In genomic region chr4:134684637-134685338, GRCm38 (mm10) we compare ENCODE assay signal across 10 mouse cellular contexts. TPM values are rescaled to one million over a fixed set of nuclear protein-coding genes. Genes with fewer than 3 reads are reported as not detected.
A peak's percentile ranks its signal among the peaks of the same experiment; 100 is the strongest.
DNase-seq lines count a peak whose midpoint lies in the region; ATAC-seq and TF ChIP-seq lines count a peak whose summit lies in the region.
"Had no signal": no experiment of that assay in that cellular context is flagged by ENCODE, and none has a peak within 500 bp of the region (broad histone marks: within the 10 kb centered on the region; RNA-seq: fewer than 3 reads in every experiment).

No protein-coding gene starts in this region.

- no peak for ATAC-seq in embryonic facial prominence, embryonic 12.5 days (ENCODE audit: insufficient number of reproducible peaks, insufficient read depth, low FRiP score, low TSS enrichment)
- ATAC-seq in liver, embryonic 14.5 days (ENCODE audit: insufficient read depth) = no peak

- peak; percentile 64 for TF ChIP-seq CTCF in liver, embryonic 14.5 days (IDR thresholded peaks at IDR 0.05; ENCODE audit: low read depth)

- H3K9ac ChIP-seq in embryonic facial prominence, embryonic 12.5 days = no peak overlapping the region
- no peak overlapping the region for H3K9ac ChIP-seq in liver, embryonic 14.5 days (replicated peaks)

- no peak for DNase-seq in embryonic facial prominence, embryonic 10.5 days (ENCODE audit: low spot score)
- DNase-seq in liver, embryonic 14.5 days (ENCODE audit: low read depth in 3 of 3, low spot score in 3 of 3) = no peak
- DNase-seq in liver (no peak), ES-CJ7 (ENCODE audit: low read depth, low spot score) (peak; percentile 41)
- peak; percentile 40 for DNase-seq in naive thymus-derived CD4-positive, alpha-beta T cell, adult 2 months (ENCODE audit: low read depth)
- DNase-seq in spleen, adult 12 weeks (ENCODE audit: low spot score) = no peak
- no peak for DNase-seq in layer of hippocampus, postnatal 25 days (ENCODE audit: extremely low spot score in 1 of 2, low spot score in 1 of 2)
- DNase-seq: adrenal gland, adult 8-10 months; kidney, postnatal 14 days had no signal

- peaks cover 29% of the 10 kb centered on the region for H3K4me1 ChIP-seq in embryonic facial prominence, embryonic 12.5 days
- H3K4me1 ChIP-seq in embryonic facial prominence, embryonic 10.5 days = peaks cover 29% of the 10 kb centered on the region
- peaks cover 0 to 10% of the 10 kb centered on the region in 2 experiments; a peak in 2 of 4 replicates for H3K4me1 ChIP-seq in liver, embryonic 14.5 days (replicated peaks; ENCODE audit: control insufficient read depth in 2 of 2, insufficient read depth in 2 of 2, low read length in 1 of 2)

- TF ChIP-seq EP300 in liver, embryonic 14.5 days (IDR thresholded peaks at IDR 0.05; ENCODE audit: low read depth) = no peak

- H3K36me3 ChIP-seq in embryonic facial prominence, embryonic 12.5 days = no peaks in the 10 kb centered on the region
- peaks cover 5% of the 10 kb centered on the region; the same call in 1 of the 2 replicates for H3K36me3 ChIP-seq in embryonic facial prominence, embryonic 10.5 days (replicated peaks)
- no peaks in the 10 kb centered on the region for H3K36me3 ChIP-seq in liver, embryonic 14.5 days (replicated peaks; ENCODE audit: control insufficient read depth, insufficient read depth, low read depth)

- H3K27ac ChIP-seq in embryonic facial prominence, embryonic 12.5 days = peak overlapping the region; percentile 69
- no peak overlapping the region for H3K27ac ChIP-seq in embryonic facial prominence, embryonic 10.5 days (replicated peaks)
- no peak overlapping the region for H3K27ac ChIP-seq in liver, embryonic 14.5 days

- no peak overlapping the region for H3K4me2 ChIP-seq in embryonic facial prominence, embryonic 12.5 days (replicated peaks)
- H3K4me2 ChIP-seq in liver, embryonic 14.5 days (ENCODE audit: low read depth) = no peak overlapping the region

- H3K4me3 ChIP-seq in embryonic facial prominence, embryonic 12.5 days = no peak overlapping the region
- no peak overlapping the region for H3K4me3 ChIP-seq in embryonic facial prominence, embryonic 10.5 days
- no peak overlapping the region for H3K4me3 ChIP-seq in liver, embryonic 14.5 days (ENCODE audit: insufficient read depth in 1 of 2, low read depth in 2 of 2, low read length in 2 of 2)

- H3K9me3 ChIP-seq in embryonic facial prominence, embryonic 12.5 days = no peaks in the 10 kb centered on the region
- peaks cover 12% of the 10 kb centered on the region; the same call in 1 of the 2 replicates for H3K9me3 ChIP-seq in embryonic facial prominence, embryonic 10.5 days
- peaks cover 4% of the 10 kb centered on the region for H3K9me3 ChIP-seq in liver, embryonic 14.5 days (ENCODE audit: control insufficient read depth, low read length)

- H3K27me3 ChIP-seq in embryonic facial prominence, embryonic 12.5 days = no peaks in the 10 kb centered on the region
- H3K27me3 ChIP-seq in embryonic facial prominence, embryonic 10.5 days (replicated peaks; ENCODE audit: low read depth, poor library complexity, severe bottlenecking) = no peaks in the 10 kb centered on the region
- H3K27me3 ChIP-seq in liver, embryonic 14.5 days (ENCODE audit: control insufficient read depth, insufficient read depth, low read length) = no peaks in the 10 kb centered on the region; the same call in 1 of the 2 replicates

- 84% methylated on average over 9 of the region's 9 CpGs for WGBS in embryonic facial prominence, embryonic 12.5 days
- WGBS in embryonic facial prominence, embryonic 10.5 days = 83% methylated on average over 9 of the region's 9 CpGs
- WGBS in liver, embryonic 14.5 days (ENCODE audit: insufficient replicate concordance) = 66% methylated on average over 9 of the region's 9 CpGs

RNA-seq across cellular contexts. Expression of gene Man1c1, which starts 19.3 kb away (rescaled TPM):
- polyA plus RNA-seq in embryonic facial prominence, embryonic 12.5 days (2016; fragmentation: Nextera tagmentation; extraction: Ambion mirVana) = 3.9 and 4.5 TPM in 2 replicates
- 2.6 and 2.8 TPM in 2 replicates for polyA plus RNA-seq in embryonic facial prominence, embryonic 10.5 days (2016; fragmentation: Nextera tagmentation; extraction: Ambion mirVana)
- polyA plus RNA-seq in liver, embryonic 14.5 days (2012; rRNA removed) = 1.6 and 1.9 TPM in 2 replicates
- 1.00 and 1.2 TPM in 2 replicates for polyA plus RNA-seq in liver, embryonic 14.5 days (2014; fragmentation: Nextera tagmentation; extraction: Ambion mirVana)
- total RNA-seq in layer of hippocampus, postnatal 25 days (2021) = 10 to 100 TPM; 20.9 to 22.3 TPM

Comparison
In these comparisons a context has a peak if more than half of its experiments do, and no peak if none do; other contexts are left out.
1. DNase-seq: peak in ES-CJ7 (single experiment) and naive thymus-derived CD4-positive, alpha-beta T cell, adult 2 months (single experiment); none in embryonic facial prominence, embryonic 10.5 days (single experiment), liver, embryonic 14.5 days (0 of 3), liver (single experiment), spleen, adult 12 weeks (single experiment) and layer of hippocampus, postnatal 25 days (0 of 2).